Mouse (Mus musculus): Measurements from ENCODE around the gene Spaar. TPM values are rescaled to one million over a fixed set of nuclear protein-coding genes. Genes with fewer than 3 reads are reported as not detected.

The Spaar gene
- not detected for total RNA-seq (2023)

GRCm38 (mm10) chr4:43729794-43730550 lies at the start of gene Spaar:
Gene Spaar (plus strand): TSS chr4:43730034.

GRCm38 (mm10) chr4:43700707-43701106 lies 29.1 kb upstream of the Spaar start, which contains the start of gene Olfr70:
Gene Olfr70 (minus strand): TSS chr4:43700807.

GRCm38 (mm10) chr4:43709869-43710268 lies 20.0 kb upstream of the Spaar start, which contains the start of gene Olfr71:
Gene Olfr71 (minus strand): TSS chr4:43710255.

GRCm38 (mm10) chr4:43726995-43727394 lies 2.8 kb upstream of the Spaar start, which contains the start of gene Hrct1:
Gene Hrct1 (plus strand): TSS chr4:43727188.

GRCm38 (mm10) chr4:43770909-43771308 lies 41.1 kb downstream of the Spaar start, which contains the start of gene Olfr159:
Gene Olfr159 (minus strand): TSS chr4:43771009.

Other genes starting within 250 kb of the Spaar start
- 52.7 TPM for gene Sit1, start 246.3 kb upstream of the Spaar start, total RNA-seq (2023)
- gene Ccdc107, start 237.1 kb upstream of the Spaar start, total RNA-seq (2023) = 26.8 TPM
- gene Arhgef39, start 230.3 kb upstream of the Spaar start, total RNA-seq (2023) = not detected
- gene Car9, start 223.1 kb upstream of the Spaar start, total RNA-seq (2023) = not detected
- not detected for gene Tpm2, start 206.3 kb upstream of the Spaar start, total RNA-seq (2023)
- gene Creb3, start 167.7 kb upstream of the Spaar start, total RNA-seq (2023) = 59.4 TPM
- gene Tln1, start 167.3 kb upstream of the Spaar start, total RNA-seq (2023) = 286 TPM
- 54.6 TPM for gene Rgp1, start 151.3 kb upstream of the Spaar start, total RNA-seq (2023)
- gene Gba2, start 151.2 kb upstream of the Spaar start, total RNA-seq (2023) = 29.9 TPM
- not detected for gene Msmp, start 145.5 kb upstream of the Spaar start, total RNA-seq (2023)
- gene Npr2, start 98.1 kb upstream of the Spaar start, total RNA-seq (2023) = 0.24 TPM
- not detected for gene Spag8, start 76.4 kb upstream of the Spaar start, total RNA-seq (2023)
- 16.0 TPM for gene Hint2, start 73.6 kb upstream of the Spaar start, total RNA-seq (2023)
- gene Tmem8b, start 61.1 kb upstream of the Spaar start, total RNA-seq (2023) = 2.0 TPM
- gene Fam221b, start 60.9 kb upstream of the Spaar start, total RNA-seq (2023) = not detected
- not detected for gene Olfr70, start 29.2 kb upstream of the Spaar start, total RNA-seq (2023)
- not detected for gene Olfr71, start 19.8 kb upstream of the Spaar start, total RNA-seq (2023)
- gene Hrct1, start 2.8 kb upstream of the Spaar start, total RNA-seq (2023) = not detected
- not detected for gene Olfr159, start 41.0 kb downstream of the Spaar start, total RNA-seq (2023)
- gene Olfr156, start 93.9 kb downstream of the Spaar start, total RNA-seq (2023) = not detected
- not detected for gene Olfr157, start 110.2 kb downstream of the Spaar start, total RNA-seq (2023)
- not detected for gene Olfr155, start 121.5 kb downstream of the Spaar start, total RNA-seq (2023)
- 5.8 TPM for gene Reck, start 145.5 kb downstream of the Spaar start, total RNA-seq (2023)
- gene Glipr2, start 227.4 kb downstream of the Spaar start, total RNA-seq (2023) = 86.6 TPM